Mouse (Mus musculus) embryonic fibroblast, embryonic 13.5 days (primary cell): Measurements from ENCODE around the gene Sall2. TPM values are rescaled to one million over a fixed set of nuclear protein-coding genes. Genes with fewer than 3 reads are reported as not detected.
"Not testable (repeated sequence)": the region's sequence is repeated elsewhere in the genome, so short reads cannot be mapped to it uniquely, and the experiment has no call there.

Experiments
- H3K27ac ChIP-seq: 2 replicates; pipeline ENCODE4 v1.5.1; 2012; ENCODE audit warnings: low read length, control low read depth, inconsistent platforms; ENCODE audit not compliant: insufficient read depth
- H3K4me1 ChIP-seq: 2 replicates; pipeline ENCODE4 v1.6.1; 2011; ENCODE audit warnings: low read length; ENCODE audit not compliant: control insufficient read depth, insufficient read depth
- H3K4me3 ChIP-seq: 2 replicates; pipeline ENCODE4 v1.5.1; 2011; ENCODE audit warnings: mild to moderate bottlenecking, control low read depth, low read length; ENCODE audit not compliant: insufficient read depth
- CTCF ChIP-seq: IDR thresholded peaks from 2 replicates; pipeline ENCODE4 v1.5.1; 2011; ENCODE audit warnings: mild to moderate bottlenecking, control low read depth, low read length, moderate library complexity, borderline replicate concordance; ENCODE audit not compliant: insufficient read depth
- POLR2A ChIP-seq: IDR thresholded peaks from 2 replicates; pipeline ENCODE4 v1.6.1; 2011; ENCODE audit warnings: low read depth, mild to moderate bottlenecking, control low read depth, low read length, moderate library complexity
- polyA plus RNA-seq: library from polyadenylated mRNA; stranded (reverse); fragments of >200 nt; gene quantifications from 2 replicates; pipeline ENCODE4 v1.2.4, GENCODE M21; 2011; ENCODE audit warnings: low read depth; ENCODE audit not compliant: missing spikeins, insufficient read length

The Sall2 gene
- polyA plus RNA-seq, 1 experiment = 15.6 TPM

- H3K4me1 ChIP-seq = no peaks in the 10 kb centered on the region
- H3K4me3 ChIP-seq = no peak overlapping the region
- H3K27ac ChIP-seq = no peak overlapping the region
- TF ChIP-seq CTCF (no peak), POLR2A (no peak)
Measured at GRCm38 (mm10) chr14:52319361-52319760, 9.2 kb downstream of the Sall2 start.

- TF ChIP-seq POLR2A (0 out of 2 replicates have a peak, but pooled peaks have one; percentile 16), CTCF (no peak)
Measured at GRCm38 (mm10) chr14:52316441-52317225, 11.9 kb downstream of the Sall2 start.

GRCm38 (mm10) chr14:52315792-52316440 lies 12.6 kb downstream of the Sall2 start:
- H3K4me1 ChIP-seq = no peaks in the 10 kb centered on the region
- TF ChIP-seq POLR2A (peak; percentile 77), CTCF (no peak)

More at GRCm38 (mm10) chr14:52316441-52317225, 11.9 kb downstream of the Sall2 start:
- Histone ChIP-seq H3K27ac (no peak overlapping the region), H3K4me3 (peak overlapping the region; percentile 71), H3K4me1 (no peaks in the 10 kb centered on the region)

GRCm38 (mm10) chr14:52315283-52315780 lies 13.2 kb downstream of the Sall2 start:
- Histone ChIP-seq H3K4me1 (no peaks in the 10 kb centered on the region), H3K27ac (no peak overlapping the region), H3K4me3 (peak overlapping the region; percentile 71)
- TF ChIP-seq POLR2A (no peak), CTCF (no peak)

More at GRCm38 (mm10) chr14:52315792-52316440, 12.6 kb downstream of the Sall2 start:
- peak overlapping the region; percentile 35 for H3K27ac ChIP-seq
- peak overlapping the region; percentile 71 for H3K4me3 ChIP-seq

- Histone ChIP-seq H3K27ac (no peak overlapping the region), H3K4me3 (no peak overlapping the region), H3K4me1 (no peaks in the 10 kb centered on the region)
- TF ChIP-seq CTCF = no peak
- no peak for TF ChIP-seq POLR2A
Measured at GRCm38 (mm10) chr14:52314808-52315150, 13.8 kb downstream of the Sall2 start.

- H3K4me3 ChIP-seq = no peak overlapping the region
- no peak for TF ChIP-seq POLR2A
- no peak for TF ChIP-seq CTCF
- no peaks in the 10 kb centered on the region for H3K4me1 ChIP-seq
- H3K27ac ChIP-seq = no peak overlapping the region
Measured at GRCm38 (mm10) chr14:52313931-52314807, 14.4 kb downstream of the Sall2 start.

- no peak overlapping the region for H3K27ac ChIP-seq
- no peaks in the 10 kb centered on the region for H3K4me1 ChIP-seq
- TF ChIP-seq CTCF (no peak), POLR2A (no peak)
- no peak overlapping the region for H3K4me3 ChIP-seq
Measured at GRCm38 (mm10) chr14:52310906-52311305, 17.7 kb downstream of the Sall2 start.

- not testable (repeated sequence) for H3K4me3 ChIP-seq, H3K4me1 ChIP-seq, H3K27ac ChIP-seq
Measured at GRCm38 (mm10) chr14:52310343-52310742, 18.2 kb downstream of the Sall2 start.

- Histone ChIP-seq H3K27ac (no peak overlapping the region), H3K4me3 (no peak overlapping the region), H3K4me1 (no peaks in the 10 kb centered on the region)
- TF ChIP-seq CTCF (no peak), POLR2A (no peak)
Measured at GRCm38 (mm10) chr14:52306100-52306499, 22.5 kb downstream of the Sall2 start.
